Mouse (Mus musculus) brain, embryonic 14.5 days (tissue): ENCODE measurements around the gene Ift122.
"Not testable (repeated sequence)": the region's sequence is repeated elsewhere in the genome, so short reads cannot be mapped to it uniquely, and the experiment has no call there.

Experiments used
- CTCF ChIP-seq: fragments of 200-500 bp; IDR thresholded peaks from 2 replicates; pipeline ENCODE4 v1.5.1; 2012; ENCODE audit warnings: inconsistent platforms, mild to moderate bottlenecking, moderate library complexity, borderline replicate concordance; ENCODE audit not compliant: insufficient read depth, insufficient read length; ENCODE audit errors: extremely low read depth
- POLR2A ChIP-seq: fragments of 200-500 bp; IDR thresholded peaks from 2 replicates; pipeline ENCODE4 v1.6.1; 2012; ENCODE audit warnings: mild to moderate bottlenecking, inconsistent platforms, borderline replicate concordance; ENCODE audit not compliant: poor library complexity, insufficient read depth, insufficient read length, severe bottlenecking; ENCODE audit errors: extremely low read depth

DNA sequence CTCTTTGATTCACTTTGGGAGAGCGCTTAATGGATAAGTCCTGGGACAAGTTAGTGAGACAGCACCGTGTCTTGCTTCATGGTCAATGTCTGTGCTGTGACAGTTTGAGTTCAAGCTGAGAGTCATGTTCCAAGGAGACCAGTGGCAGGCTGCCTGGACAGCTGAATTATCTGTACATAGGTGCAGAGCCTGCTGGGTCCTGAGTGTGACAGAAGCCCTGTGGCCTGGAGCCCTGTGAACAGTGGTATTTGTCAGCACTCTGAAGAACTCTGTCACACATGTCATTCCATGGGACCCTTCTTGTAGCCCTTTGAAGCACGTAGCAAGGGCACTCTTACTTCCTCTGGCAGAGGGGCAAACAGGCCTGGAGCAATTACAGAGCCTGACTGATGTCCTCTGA is 13.9 kb downstream of the Ift122 start:
- not testable (repeated sequence) for TF ChIP-seq CTCF, POLR2A
